Mouse (Mus musculus) G1E (cell line): ENCODE data around the gene Stim1. TPM values are rescaled to one million over a fixed set of nuclear protein-coding genes. Genes with fewer than 3 reads are reported as not detected.
A peak's percentile ranks its signal among the peaks of the same experiment; 100 is the strongest.
"Not testable (repeated sequence)": the region's sequence is repeated elsewhere in the genome, so short reads cannot be mapped to it uniquely, and the experiment has no call there.

Source experiments
- ATAC-seq: 2 replicates; pipeline ENCODE4 v1.8.0; 2016; ENCODE audit warnings: mild to moderate bottlenecking; ENCODE audit not compliant: insufficient number of reproducible peaks, poor library complexity, low FRiP score, severe bottlenecking; ENCODE audit errors: extremely low read depth
- DNase-seq: peaks from one replicate; pipeline ENCODE4 v3.0.0; 2012; ENCODE audit warnings: low spot score
- H3K27me3 ChIP-seq: 2 replicates; pipeline ENCODE4 v1.6.1; 2012; ENCODE audit warnings: mild to moderate bottlenecking, low read length, inconsistent platforms; ENCODE audit not compliant: insufficient read depth
- H3K36me3 ChIP-seq: replicated peaks from 2 replicates; pipeline ENCODE3; 2012; ENCODE audit warnings: mild to moderate bottlenecking, inconsistent platforms
- H3K4me1 ChIP-seq: 2 replicates; pipeline ENCODE4 v1.6.1; 2012; ENCODE audit warnings: low read depth, low read length, inconsistent platforms, mixed read lengths; ENCODE audit not compliant: insufficient read depth
- H3K4me3 ChIP-seq: 2 replicates; pipeline ENCODE4 v1.5.1; 2012; ENCODE audit warnings: low read depth, mild to moderate bottlenecking, inconsistent platforms, low read length, moderate library complexity, mixed read lengths
- H3K9me3 ChIP-seq: replicated peaks from 2 replicates; pipeline ENCODE4 v1.6.1; 2012; ENCODE audit warnings: inconsistent platforms
- CTCF ChIP-seq: IDR thresholded peaks from 2 replicates; pipeline ENCODE4 v1.5.1; 2012; ENCODE audit warnings: low read depth, low read length, inconsistent platforms, mixed read lengths
- GATA1 ChIP-seq: IDR thresholded peaks from 2 replicates; pipeline ENCODE4 v1.6.1; 2012; ENCODE audit warnings: borderline replicate concordance, low read length, inconsistent platforms, mixed read lengths
- GATA2 ChIP-seq: IDR thresholded peaks from 2 replicates; pipeline ENCODE4 v1.6.1; 2012; ENCODE audit warnings: low read depth, low read length, inconsistent platforms, borderline replicate concordance
- POLR2AphosphoS5 ChIP-seq: IDR thresholded peaks from 2 replicates; pipeline ENCODE4 v1.6.1; 2012; ENCODE audit warnings: low read depth, low read length, inconsistent platforms; ENCODE audit not compliant: insufficient replicate concordance
- TAL1 ChIP-seq: conservative IDR thresholded peaks from 2 replicates; pipeline ENCODE4 v1.6.1; 2012; ENCODE audit warnings: low read depth, low read length, inconsistent platforms, mixed read lengths
- polyA plus RNA-seq: library from polyadenylated mRNA; stranded (reverse); fragments of >175 nt; gene quantifications from 2 replicates; pipeline ENCODE4 v1.2.3, GENCODE M21; 2012
- total RNA-seq, 2 experiments: library from RNA; stranded (forward) in 1 of 2; stranded (reverse) in 1 of 2; fragments of 200-1000 nt in 1 of 2; fragments of >200 nt in 1 of 2; fragmentation: Nextera tagmentation in 1 of 2; gene quantifications; 2 replicates each; pipeline ENCODE4 v1.2.3; 2014 to 2017

Stim1 gene
- total and polyA plus RNA-seq, 3 experiments: 24.2 to 35.8 (median 27.3) TPM

DNA sequence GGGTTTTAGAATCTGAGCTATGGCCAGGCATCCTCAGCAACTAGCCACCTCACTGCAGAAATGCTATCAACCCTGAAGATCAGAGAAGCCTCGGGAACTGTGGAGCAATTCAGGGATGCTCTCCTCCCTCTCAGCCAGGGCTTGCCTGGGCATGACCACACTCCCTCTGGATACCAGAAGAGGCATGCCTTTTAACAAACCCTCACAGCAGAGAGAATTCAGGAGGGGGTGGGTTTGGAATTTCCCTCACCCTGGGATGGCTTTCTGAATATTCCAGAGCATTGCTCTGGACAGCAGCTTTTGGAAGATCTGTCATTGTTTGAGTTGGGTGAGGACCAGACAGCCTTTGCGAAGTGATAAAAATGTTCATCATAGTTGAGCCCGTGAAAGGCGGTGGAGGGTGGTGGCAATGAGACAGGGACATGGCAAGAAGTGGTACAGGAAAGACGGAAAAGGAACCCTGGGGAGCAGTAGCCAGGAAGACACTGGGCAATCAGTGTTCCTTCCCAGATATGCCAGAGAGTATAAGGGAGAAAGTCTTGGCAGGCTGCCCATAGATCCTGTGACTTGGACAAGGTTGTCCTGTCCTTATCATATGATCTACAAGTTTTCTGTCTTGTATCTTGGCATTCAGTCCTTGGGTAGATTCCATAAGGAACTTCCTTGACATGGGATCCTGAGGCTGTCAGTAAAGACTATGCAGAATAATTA lies 211.9 kb downstream of the Stim1 start:
- DNase-seq (no peak), ATAC-seq (no peak)
- Histone ChIP-seq H3K27me3 (peaks cover 13% of the 10 kb centered on the region), H3K9me3 (no peaks in the 10 kb centered on the region), H3K36me3 (peaks cover 11% of the 10 kb centered on the region), H3K4me3 (no peak overlapping the region), H3K4me1 (peaks cover 26% of the 10 kb centered on the region)
- TF ChIP-seq POLR2AphosphoS5 (no peak), GATA1 (no peak), CTCF (no peak), TAL1 (no peak), GATA2 (no peak)

DNA sequence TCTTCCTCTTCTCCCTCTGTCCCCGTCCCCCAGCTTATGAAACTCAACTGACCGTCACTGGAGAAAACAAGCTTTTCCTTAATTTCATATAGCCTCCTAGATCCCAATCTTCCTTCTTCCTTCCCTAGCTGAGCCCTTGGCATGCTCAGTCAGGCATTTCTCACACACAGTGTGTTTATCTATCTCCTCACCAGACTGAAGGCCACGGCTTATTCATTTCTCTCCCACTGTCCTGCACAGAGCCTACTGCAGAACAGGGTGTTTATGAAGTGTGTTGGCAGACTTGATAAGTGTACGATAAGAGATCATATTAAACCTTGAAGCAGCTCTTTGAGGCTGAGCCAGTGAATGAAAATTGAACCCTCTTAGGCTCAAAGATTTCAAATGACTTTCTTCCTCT lies 213.2 kb downstream of the Stim1 start:
- Histone ChIP-seq H3K4me1 (peaks cover 35% of the 10 kb centered on the region), H3K27me3 (peaks cover 13% of the 10 kb centered on the region), H3K36me3 (peaks cover 8% of the 10 kb centered on the region), H3K4me3 (no peak overlapping the region), H3K9me3 (no peaks in the 10 kb centered on the region)
- no peak for ATAC-seq
- DNase-seq: no peak
- TF ChIP-seq GATA2 (no peak), POLR2AphosphoS5 (no peak), TAL1 (no peak), GATA1 (no peak), CTCF (no peak)

DNA sequence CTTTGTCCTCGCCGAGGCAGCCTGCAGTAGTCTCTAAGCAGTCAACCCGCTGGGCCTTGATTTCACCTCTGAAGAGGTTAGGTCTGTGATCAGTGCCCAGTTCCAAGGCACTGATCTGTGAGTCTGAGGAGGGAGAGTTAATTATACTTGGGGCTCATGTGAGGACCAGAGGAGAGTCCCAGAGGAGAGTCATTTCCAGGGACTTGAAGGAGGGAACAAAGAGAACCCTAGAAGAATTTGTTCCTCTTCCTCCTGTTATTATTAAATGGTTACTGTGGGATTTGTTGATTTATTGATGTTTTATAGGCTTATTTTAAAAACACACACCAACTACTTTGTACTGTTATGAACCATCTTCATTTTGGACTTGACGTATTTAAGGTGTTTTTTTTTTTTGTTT lies 214.0 kb downstream of the Stim1 start, which contains the start of gene Olfr543:
Gene Olfr543 (minus strand): TSS at position 101 of the 400 bp plus-strand sequence.
- Histone ChIP-seq H3K36me3 (peaks cover 8% of the 10 kb centered on the region), H3K9me3 (no peaks in the 10 kb centered on the region), H3K4me3 (no peak within 1 kb of the TSS), H3K4me1 (peaks cover 43% of the 10 kb centered on the region), H3K27me3 (peaks cover 13% of the 10 kb centered on the region)
- DNase-seq: no peak
- TF ChIP-seq CTCF (no peak), GATA2 (no peak), GATA1 (no peak), TAL1 (no peak), POLR2AphosphoS5 (no peak)
- ATAC-seq: no peak

DNA sequence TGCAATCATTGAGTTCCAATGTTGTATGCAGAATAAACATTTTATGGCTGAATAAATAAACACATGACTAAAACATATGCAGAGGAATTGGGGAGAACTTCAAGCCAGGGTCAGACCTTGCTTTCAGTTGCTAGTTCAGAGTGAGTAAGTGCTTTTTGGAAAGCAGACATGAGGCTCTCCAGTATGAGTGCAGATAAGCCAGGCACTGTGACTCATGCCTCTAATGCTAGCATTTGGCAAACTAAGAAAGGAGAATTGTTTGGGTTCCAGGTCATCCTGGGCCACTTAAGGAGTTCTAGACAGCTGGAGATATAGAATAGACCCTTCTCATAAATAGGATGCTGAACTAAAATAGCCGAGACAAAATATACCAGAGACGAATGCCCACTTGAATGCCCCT lies 216.1 kb downstream of the Stim1 start:
- DNase-seq (no peak), ATAC-seq (no peak)
- H3K36me3 ChIP-seq: no peaks in the 10 kb centered on the region
- peaks cover 13% of the 10 kb centered on the region for H3K27me3 ChIP-seq
- no peak overlapping the region for H3K4me3 ChIP-seq
- peaks cover 54% of the 10 kb centered on the region for H3K4me1 ChIP-seq
- H3K9me3 ChIP-seq: no peaks in the 10 kb centered on the region
- TF ChIP-seq POLR2AphosphoS5: no peak
- TF ChIP-seq GATA2: no peak
- no peak for TF ChIP-seq TAL1
- no peak for TF ChIP-seq CTCF
- TF ChIP-seq GATA1: no peak

DNA sequence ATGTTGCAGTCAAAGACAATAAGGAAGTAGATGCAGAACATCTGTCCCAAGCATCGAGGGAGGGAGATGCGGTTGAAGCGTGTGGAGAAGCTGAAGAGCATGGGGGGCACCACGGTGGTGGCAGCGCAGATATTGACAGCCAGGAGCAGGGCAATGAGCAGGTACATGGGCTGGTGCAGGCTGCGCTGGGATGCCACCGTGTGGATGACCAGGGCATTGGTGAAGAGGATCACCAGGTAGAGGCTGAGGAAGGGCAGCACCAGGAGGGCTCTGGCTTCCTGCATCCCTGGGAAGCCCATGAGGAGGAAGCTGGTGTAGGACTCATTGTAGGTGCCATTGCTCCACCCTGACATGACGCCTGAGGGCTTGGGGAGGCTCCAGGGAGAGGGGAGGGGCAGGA lies 217.2 kb downstream of the Stim1 start:
- ATAC-seq, H3K4me3 ChIP-seq, DNase-seq, H3K36me3 ChIP-seq, H3K9me3 ChIP-seq: not testable (repeated sequence)
- Histone ChIP-seq H3K27me3 (peaks cover 13% of the 10 kb centered on the region), H3K4me1 (peaks cover 50% of the 10 kb centered on the region)

DNA sequence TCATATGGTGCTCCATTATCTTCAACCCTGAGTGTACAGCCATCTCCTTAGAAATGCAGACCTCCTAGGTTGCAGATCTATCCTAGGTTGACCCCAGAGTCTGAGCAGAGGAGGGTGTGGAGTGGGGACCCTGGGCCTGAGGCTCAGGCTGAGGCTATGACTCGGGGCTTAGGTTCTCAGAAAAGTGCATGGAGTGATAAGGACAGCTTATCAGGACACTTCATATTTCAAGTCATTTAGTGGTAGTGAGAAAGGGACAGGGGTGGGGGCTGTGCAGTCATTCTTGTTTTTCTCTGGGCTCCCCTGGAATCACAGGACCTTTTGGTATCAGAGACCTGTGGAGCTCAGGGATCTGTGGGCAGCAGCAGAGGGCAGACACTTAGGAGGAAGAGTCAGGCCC lies 218.5 kb downstream of the Stim1 start:
- no peak for DNase-seq
- H3K4me3 ChIP-seq: no peak overlapping the region; the same call in 1 of the 2 replicates
- peaks cover 14% of the 10 kb centered on the region for H3K27me3 ChIP-seq
- no peaks in the 10 kb centered on the region for H3K36me3 ChIP-seq
- ATAC-seq: peak; percentile 54
- H3K9me3 ChIP-seq: no peaks in the 10 kb centered on the region
- TF ChIP-seq GATA1: no peak
- no peak for TF ChIP-seq GATA2
- TF ChIP-seq CTCF: no peak
- TF ChIP-seq TAL1: no peak; the same call in 1 of the 2 replicates
- no peak for TF ChIP-seq POLR2AphosphoS5
- peaks cover 46% of the 10 kb centered on the region for H3K4me1 ChIP-seq

Other genes with a start within 250 kb of the Stim1 start
- 4.2 and 6.5 TPM in 2 replicates for gene Il18bp, start 249.1 kb upstream of the Stim1 start, total RNA-seq (2014; fragmentation: Nextera tagmentation)
- 2.5 and 2.7 TPM in 2 replicates for gene Il18bp, start 249.1 kb upstream of the Stim1 start, total RNA-seq (2017)
- 1.8 TPM in 2 replicates for gene Il18bp, start 249.1 kb upstream of the Stim1 start, polyA plus RNA-seq
- 8.6 and 11.8 TPM in 2 replicates for gene Rnf121, start 202.3 kb upstream of the Stim1 start, total RNA-seq (2014; fragmentation: Nextera tagmentation)
- 10.9 and 11.4 TPM in 2 replicates for gene Rnf121, start 202.3 kb upstream of the Stim1 start, total RNA-seq (2017)
- 1.7 and 2.7 TPM in 2 replicates for gene Rnf121, start 202.3 kb upstream of the Stim1 start, polyA plus RNA-seq
- gene Xndc1, start 202.3 kb upstream of the Stim1 start, total RNA-seq (2014; fragmentation: Nextera tagmentation): 29.5 and 45.5 TPM in 2 replicates
- 35.4 and 39.4 TPM in 2 replicates for gene Xndc1, start 202.3 kb upstream of the Stim1 start, total RNA-seq (2017)
- gene Xndc1, start 202.3 kb upstream of the Stim1 start, polyA plus RNA-seq: 25.0 and 29.7 TPM in 2 replicates
- 0.39 and 1.4 TPM in 2 replicates for gene Xntrpc, start 202.1 kb upstream of the Stim1 start, total RNA-seq (2014; fragmentation: Nextera tagmentation)
- gene Xntrpc, start 202.1 kb upstream of the Stim1 start, total RNA-seq (2017): 0.44 and 0.46 TPM in 2 replicates
- 0.21 and 0.31 TPM in 2 replicates for gene Xntrpc, start 202.1 kb upstream of the Stim1 start, polyA plus RNA-seq
- 0.45 TPM in 1 of 2 replicates, not detected in the other for gene Trpc2, start 184.7 kb upstream of the Stim1 start, total RNA-seq (2014; fragmentation: Nextera tagmentation)
- not detected in 2 replicates for gene Trpc2, start 184.7 kb upstream of the Stim1 start, total RNA-seq (2017)
- gene Trpc2, start 184.7 kb upstream of the Stim1 start, polyA plus RNA-seq: not detected in 2 replicates
- not detected in 2 replicates for gene Art1, start 166.1 kb upstream of the Stim1 start, total RNA-seq (2014; fragmentation: Nextera tagmentation)
- 0.22 TPM in 1 of 2 replicates, not detected in the other for gene Art1, start 166.1 kb upstream of the Stim1 start, total RNA-seq (2017)
- not detected in 2 replicates for gene Art1, start 166.1 kb upstream of the Stim1 start, polyA plus RNA-seq
- not detected in 2 replicates for gene Art5, start 158.3 kb upstream of the Stim1 start, total RNA-seq (2014; fragmentation: Nextera tagmentation)
- gene Art5, start 158.3 kb upstream of the Stim1 start, total RNA-seq (2017): 0.16 TPM in 1 of 2 replicates, not detected in the other
- gene Art5, start 158.3 kb upstream of the Stim1 start, polyA plus RNA-seq: not detected in 2 replicates
- not detected in 2 replicates for gene Chrna10, start 151.0 kb upstream of the Stim1 start, total RNA-seq (2014; fragmentation: Nextera tagmentation)
- gene Chrna10, start 151.0 kb upstream of the Stim1 start, total RNA-seq (2017): 0.11 TPM in 1 of 2 replicates, not detected in the other
- not detected in 2 replicates for gene Chrna10, start 151.0 kb upstream of the Stim1 start, polyA plus RNA-seq
- 172 and 179 TPM in 2 replicates for gene Nup98, start 57.6 kb upstream of the Stim1 start, total RNA-seq (2014; fragmentation: Nextera tagmentation)
- gene Nup98, start 57.6 kb upstream of the Stim1 start, total RNA-seq (2017): 54.4 and 60.5 TPM in 2 replicates
- 8.4 and 11.3 TPM in 2 replicates for gene Nup98, start 57.6 kb upstream of the Stim1 start, polyA plus RNA-seq
- gene Pgap2, start 57.6 kb upstream of the Stim1 start, total RNA-seq (2014; fragmentation: Nextera tagmentation): 60.1 and 61.9 TPM in 2 replicates
- 24.1 and 27.8 TPM in 2 replicates for gene Pgap2, start 57.6 kb upstream of the Stim1 start, total RNA-seq (2017)
- gene Pgap2, start 57.6 kb upstream of the Stim1 start, polyA plus RNA-seq: 18.0 and 19.1 TPM in 2 replicates
- 240 and 241 TPM in 2 replicates for gene Rhog, start 11.8 kb upstream of the Stim1 start, total RNA-seq (2014; fragmentation: Nextera tagmentation)
- gene Rhog, start 11.8 kb upstream of the Stim1 start, total RNA-seq (2017): 50.4 and 68.5 TPM in 2 replicates
- 121 and 212 TPM in 2 replicates for gene Rhog, start 11.8 kb upstream of the Stim1 start, polyA plus RNA-seq
- 264 and 285 TPM in 2 replicates for gene Rrm1, start 173.9 kb downstream of the Stim1 start, total RNA-seq (2014; fragmentation: Nextera tagmentation)
- 524 and 591 TPM in 2 replicates for gene Rrm1, start 173.9 kb downstream of the Stim1 start, total RNA-seq (2017)
- gene Rrm1, start 173.9 kb downstream of the Stim1 start, polyA plus RNA-seq: 64.3 and 131 TPM in 2 replicates
- gene Olfr543, start 213.9 kb downstream of the Stim1 start, total RNA-seq (2014; fragmentation: Nextera tagmentation): not detected in 2 replicates
- 0.27 TPM in 1 of 2 replicates, not detected in the other for gene Olfr543, start 213.9 kb downstream of the Stim1 start, total RNA-seq (2017)
- not detected in 2 replicates for gene Olfr543, start 213.9 kb downstream of the Stim1 start, polyA plus RNA-seq
- not detected in 2 replicates for gene Olfr544, start 220.5 kb downstream of the Stim1 start, total RNA-seq (2014; fragmentation: Nextera tagmentation)
- 0.12 TPM in 1 of 2 replicates, not detected in the other for gene Olfr544, start 220.5 kb downstream of the Stim1 start, total RNA-seq (2017)
- not detected in 2 replicates for gene Olfr544, start 220.5 kb downstream of the Stim1 start, polyA plus RNA-seq
- gene Olfr545, start 231.8 kb downstream of the Stim1 start, total RNA-seq (2014; fragmentation: Nextera tagmentation): not detected in 2 replicates
- 0.05 TPM in 1 of 2 replicates, not detected in the other for gene Olfr545, start 231.8 kb downstream of the Stim1 start, total RNA-seq (2017)
- not detected in 2 replicates for gene Olfr545, start 231.8 kb downstream of the Stim1 start, polyA plus RNA-seq